Mouse (Mus musculus) thymus, postnatal 36 days (tissue): ENCODE measurements around the gene Itpkb.

Experiments used
- DNase-seq, 2 experiments: peaks; one replicate each; pipeline ENCODE4 v3.0.0; 2022; ENCODE audit warnings: mixed read lengths in 2 of 2

The Itpkb gene

DNA sequence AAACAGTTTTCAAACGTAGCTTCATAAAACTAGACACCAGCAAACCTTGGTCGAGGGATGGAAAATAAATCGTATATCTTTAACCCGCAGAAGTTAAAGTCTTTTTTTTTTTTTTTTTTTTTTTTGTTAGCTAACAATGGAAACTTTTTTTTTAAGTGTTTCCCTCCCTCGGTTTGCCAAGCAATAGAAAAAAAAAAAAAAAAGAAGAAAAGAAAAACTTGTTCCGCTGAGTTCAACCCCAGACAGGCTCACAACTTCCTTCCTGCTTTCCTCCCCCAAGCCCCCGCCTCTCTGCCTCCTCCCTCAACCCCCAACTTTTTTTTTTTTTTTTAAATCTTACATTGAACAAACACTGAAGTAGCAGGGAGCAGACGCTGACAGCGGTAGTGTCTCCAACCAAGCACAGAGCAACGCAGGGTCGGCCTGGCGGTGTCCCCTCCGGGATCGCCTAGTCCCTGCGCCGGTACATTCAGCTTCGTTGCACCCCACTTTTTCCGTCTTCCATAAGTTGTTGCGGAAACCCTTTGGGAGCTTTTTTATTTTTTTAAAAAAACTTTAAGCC lies at the start of gene Itpkb:
TSS of gene Itpkb (plus strand) at position 341 of the 562 bp plus-strand sequence.
- DNase-seq, result peak; percentile 86 to 91

DNA sequence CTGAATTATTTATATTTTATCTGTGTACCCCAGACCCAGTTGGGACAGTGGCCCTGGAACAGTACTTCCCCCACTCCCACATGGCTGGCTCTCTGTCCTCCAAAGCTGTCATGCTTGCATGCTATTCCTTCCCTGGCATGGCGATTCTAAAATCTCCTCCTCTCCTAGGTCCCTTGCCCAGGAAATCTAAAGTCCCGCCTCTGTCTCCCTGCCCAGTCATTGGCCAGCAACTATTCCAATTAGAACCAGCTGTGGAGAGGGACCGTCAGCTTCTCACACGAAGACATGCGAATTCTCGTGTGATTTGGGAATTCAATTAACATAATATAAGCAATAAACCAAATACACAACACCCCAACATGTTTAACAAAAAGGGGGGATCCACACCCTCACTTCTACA lies 47.7 kb upstream of the Itpkb start:
- no peak for DNase-seq

DNA sequence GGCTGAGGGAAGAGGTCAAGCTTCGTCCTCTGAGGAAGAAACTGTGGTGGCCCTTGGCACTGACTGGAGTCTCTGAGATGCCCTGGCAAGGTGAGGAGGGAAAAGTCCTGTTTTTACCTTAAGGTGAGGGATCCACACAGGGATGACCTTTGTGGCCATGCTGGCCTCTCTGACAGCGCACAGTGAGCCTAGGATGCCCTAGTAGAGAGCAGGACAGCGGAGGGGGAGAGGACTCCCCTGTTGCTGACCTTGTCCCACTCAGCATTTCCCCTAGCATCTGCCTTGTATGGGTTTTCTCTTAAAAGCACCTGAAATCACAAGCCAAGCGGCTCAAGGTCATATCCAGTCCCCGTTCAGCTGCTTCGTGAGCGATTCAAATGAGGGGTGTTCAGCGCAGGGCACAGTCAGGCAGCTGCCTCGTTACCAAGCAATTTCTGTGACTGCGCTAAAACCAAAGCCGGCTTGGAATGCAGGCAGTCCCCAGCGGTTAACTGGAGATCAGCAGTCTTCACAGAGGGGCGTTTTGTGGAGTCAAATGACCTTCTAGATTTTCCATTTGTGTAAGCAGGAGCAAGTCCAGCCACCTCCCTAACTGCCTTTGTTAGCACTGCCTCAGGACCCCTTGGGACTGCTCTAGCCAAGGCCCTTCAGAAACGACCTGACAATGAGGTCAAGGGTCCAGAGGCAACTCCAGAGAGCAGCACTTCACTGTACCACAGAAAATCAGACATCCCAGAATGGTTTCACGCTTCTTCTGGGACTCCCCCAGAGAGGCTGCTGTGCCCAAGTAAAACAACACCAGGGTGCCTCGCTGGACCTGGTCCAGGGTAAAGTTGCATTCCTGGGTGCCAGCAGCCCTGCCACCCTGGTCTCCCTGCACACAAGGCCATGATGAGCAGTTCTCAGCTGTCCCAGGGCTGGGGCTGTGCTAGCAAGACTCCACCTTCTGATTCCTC lies 46.2 kb upstream of the Itpkb start:
- DNase-seq, result no peak

DNA sequence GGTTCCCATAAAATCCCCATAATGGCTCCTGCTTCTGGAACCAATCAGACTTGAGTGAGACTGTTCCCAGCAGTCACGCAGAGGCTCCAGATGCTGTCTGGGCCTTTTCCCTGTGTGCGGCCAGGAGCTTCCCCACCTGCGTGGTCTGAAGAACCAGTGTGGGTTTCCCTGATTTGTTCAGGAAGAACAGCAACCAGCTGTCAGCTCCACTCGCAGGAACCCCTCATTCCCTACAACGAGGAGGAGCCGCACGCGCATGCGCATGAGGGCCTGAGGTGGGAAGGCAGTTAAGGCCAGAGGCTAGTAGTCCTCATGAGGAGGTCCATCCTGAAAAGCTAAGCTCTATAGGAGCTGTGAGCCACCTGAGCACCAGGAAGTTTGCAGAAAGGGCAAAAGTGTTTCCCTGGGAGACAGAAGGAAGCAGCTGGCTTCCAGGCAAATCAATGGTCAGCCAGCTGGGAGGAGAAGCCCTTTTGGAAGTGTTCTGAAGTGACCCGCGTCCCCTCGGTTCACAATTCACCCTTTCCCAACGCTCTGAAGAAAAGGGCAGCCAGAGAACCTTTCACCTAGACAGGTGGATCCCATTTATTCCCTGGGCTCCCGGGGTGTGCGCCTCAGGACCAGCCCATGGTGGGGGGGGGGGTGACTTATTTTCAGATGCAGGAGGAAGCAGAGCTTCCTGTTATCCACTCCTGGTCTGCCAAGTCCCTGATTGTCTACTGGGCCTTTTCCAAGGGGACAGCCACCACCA lies 44.0 kb upstream of the Itpkb start:
- no peak for DNase-seq

DNA sequence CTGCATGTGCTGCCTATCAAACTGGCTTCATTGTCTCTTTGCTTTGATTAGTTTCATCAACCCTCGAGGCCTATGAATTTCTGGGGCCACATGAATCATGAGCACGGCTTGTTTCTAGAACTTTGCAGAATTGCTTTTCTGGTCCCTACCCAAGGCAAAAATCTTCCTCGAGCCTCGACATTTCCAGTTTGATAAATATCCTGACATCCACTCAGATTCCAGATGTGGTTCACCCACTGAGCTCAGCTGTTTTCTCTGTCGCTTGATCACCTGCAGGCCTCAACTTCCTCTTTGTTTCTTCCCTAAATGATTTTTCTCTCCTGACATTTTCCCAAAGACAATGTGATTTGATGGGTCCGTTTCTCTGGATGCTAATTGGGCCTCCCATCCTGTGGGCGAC lies 42.1 kb upstream of the Itpkb start:
- no peak for DNase-seq

DNA sequence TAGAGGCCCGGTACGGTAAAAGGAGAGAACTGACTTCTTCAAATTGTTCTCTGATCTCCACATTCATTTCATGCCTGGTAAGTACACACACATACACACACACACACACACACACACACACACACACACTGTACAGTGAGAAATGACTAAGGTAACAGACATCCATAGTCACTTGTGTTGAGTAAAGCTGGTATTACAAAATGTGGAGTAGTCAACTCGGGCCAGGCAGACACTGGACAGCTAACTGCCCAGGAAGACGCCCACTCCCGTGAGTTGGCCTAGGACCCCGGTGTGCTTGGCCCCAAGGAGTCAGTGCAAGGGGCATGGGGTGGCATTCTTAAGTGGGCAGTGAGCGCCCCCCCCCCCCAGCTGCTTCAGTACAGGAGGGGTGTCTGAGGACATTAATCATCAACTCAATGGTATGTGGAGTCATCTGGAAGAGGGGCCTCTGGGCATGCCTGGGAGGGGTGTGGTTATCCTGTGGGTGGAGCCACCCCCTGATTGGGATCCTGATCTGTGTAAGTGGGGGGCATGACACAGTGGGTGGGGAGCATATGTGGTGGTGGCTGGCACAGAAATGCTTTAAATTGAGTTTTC lies 41.3 kb upstream of the Itpkb start:
- no peak for DNase-seq

DNA sequence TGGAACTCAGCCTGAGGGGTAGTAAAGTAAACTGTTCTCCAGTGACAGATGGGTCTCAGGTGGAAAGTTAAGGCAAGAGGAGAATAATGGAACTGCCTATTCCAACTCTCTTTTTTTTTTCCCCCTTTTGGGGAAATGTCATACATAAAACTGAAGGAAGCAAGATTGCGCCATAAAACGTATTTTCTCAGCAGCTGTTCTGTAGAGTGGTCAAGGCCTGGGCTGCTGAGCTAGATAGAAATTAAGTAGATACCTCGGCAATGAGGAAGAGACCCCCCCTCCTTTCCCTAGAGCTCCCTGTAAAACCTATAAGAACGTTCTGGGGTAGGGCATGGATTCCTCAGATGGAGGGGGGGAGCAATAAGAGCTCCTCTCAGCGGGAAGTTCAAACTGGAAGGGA lies 40.5 kb upstream of the Itpkb start:
- no peak for DNase-seq

DNA sequence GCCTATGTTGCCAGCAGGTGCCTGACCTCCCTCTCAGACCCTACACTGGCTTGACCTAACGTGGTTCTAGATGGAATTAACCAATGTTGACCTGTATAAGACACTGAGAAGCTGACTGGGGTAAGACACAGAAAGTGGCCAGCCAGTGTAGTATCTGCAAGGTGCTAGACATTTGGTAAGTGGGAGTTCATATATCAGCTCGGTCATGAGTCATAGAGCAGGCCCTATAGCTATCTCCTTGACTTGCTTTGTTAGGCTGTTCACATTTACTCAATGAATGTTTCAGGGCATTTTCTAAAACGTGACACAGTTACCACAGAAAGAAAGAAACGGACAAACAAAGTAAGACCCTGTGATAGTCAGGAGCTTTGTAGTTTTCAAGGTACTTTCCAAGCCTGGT lies 39.9 kb upstream of the Itpkb start:
- DNase-seq, result no peak

DNA sequence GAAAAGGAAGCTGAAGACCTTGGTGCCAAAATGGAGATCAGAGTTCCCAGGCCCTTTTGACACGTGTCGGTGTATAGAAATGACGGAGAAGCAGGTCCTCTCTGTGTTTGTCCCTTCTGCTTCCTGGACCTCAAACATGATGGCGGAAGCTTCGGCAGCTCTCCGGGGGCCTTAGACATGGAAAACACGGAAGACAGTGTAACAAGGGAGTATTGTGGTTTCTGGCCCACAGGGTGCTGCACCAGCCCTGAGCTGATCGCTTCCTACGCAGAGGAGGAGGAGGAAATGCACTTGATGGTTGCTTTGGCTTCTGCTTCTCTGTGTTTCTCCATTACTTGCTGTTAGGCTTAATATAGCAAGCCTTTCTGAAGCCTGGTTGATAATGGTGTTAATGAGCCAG lies 34.2 kb upstream of the Itpkb start:
- DNase-seq, result peak; percentile 44 to 52

DNA sequence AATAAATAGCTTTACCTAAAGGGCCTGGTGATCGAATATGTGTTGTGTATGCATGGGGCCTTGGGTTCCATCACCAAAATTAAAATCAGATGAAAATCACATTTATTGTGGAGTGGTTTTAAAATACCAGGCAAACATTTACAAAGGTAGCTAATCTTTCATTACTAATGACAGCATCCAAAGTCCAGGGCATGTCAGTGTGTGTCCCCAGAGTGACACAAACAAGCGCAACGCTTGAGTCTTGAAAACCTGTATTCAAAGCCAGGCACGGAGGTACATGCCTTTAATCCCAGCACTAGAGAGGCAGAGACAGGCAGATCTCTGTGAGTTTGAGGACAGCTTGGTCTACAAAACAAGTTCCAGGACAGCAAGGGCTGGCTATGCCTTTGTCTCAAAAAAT lies 30.6 kb upstream of the Itpkb start:
- DNase-seq, result no peak

DNA sequence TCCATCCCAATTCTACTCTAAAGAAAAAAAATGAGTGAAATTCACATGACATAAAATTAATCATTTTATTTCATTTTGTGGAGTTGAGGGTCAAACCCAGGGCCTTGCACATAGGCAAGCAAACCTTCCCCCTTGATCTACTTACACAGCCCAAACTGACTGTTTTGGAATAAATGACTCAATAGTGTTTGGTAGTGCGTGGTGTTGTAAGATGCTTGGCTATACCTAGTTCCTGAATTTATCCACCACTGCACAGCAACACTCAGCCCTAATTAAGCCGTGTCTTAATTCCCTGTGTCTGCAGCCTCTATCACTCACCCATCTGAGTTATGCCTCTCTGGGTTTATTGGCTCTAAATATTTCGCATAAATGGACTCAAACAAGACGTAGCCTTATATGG lies 30.0 kb upstream of the Itpkb start:
- DNase-seq, result no peak

DNA sequence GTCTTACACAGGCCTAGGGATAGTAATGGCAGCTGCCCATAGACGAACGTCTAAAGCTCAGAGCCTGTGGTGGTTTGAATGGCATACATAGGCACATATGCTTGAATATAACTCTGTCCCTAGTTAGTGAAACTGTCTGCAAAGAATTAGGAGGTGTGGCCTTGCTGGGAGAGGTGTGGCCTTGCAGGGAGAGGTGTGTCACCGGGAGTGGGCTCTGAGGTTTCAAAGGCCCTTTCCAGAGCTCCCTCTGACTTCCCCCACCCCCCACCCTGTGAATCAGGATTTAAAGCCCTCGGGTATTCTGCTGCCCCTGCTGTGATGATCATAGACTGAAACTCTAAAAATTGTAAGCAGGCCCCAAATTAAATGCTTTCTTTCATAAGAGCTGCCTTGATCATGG lies 29.3 kb upstream of the Itpkb start:
- no peak for DNase-seq

DNA sequence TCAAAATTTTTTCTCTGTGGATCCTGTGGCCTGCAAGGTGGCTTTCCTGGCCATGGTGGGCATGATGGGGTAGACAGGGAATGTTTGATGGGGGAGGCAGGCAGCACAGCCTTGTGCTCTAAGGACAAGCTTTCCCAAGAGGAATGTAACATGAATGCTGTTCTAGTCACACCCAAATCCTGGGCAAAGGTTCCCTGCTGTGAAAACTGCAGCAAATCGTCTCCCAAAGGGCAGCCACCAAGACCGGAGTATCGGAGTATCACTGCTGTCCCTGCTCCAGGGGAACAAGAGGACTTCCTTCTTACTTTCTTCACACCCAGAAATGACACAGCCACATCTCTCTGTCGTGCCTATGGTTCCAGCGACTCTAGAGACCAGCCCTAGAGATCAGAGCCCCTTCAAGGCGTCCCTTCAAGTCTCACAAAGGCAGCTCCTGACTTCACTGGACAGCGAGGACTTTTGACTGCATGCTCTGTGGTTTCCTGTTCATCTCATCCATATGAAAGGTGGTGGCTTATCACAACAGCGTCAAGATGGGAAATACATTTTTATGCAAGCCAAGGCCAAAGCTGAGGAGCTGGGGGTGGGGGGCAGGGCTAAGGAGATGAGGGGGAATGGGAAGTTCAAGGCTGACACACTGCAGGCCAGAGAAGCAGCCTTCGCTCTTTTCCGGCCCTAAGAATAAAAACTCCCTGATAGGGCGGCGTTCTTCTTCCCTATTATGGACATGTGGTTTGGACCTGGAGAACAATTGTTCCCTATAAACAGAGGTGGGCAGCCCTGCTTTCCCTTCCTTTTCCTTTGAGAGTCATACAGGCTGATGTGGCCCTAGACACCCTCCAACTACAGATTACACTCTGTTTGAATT lies 27.8 kb upstream of the Itpkb start:
- no peak for DNase-seq

DNA sequence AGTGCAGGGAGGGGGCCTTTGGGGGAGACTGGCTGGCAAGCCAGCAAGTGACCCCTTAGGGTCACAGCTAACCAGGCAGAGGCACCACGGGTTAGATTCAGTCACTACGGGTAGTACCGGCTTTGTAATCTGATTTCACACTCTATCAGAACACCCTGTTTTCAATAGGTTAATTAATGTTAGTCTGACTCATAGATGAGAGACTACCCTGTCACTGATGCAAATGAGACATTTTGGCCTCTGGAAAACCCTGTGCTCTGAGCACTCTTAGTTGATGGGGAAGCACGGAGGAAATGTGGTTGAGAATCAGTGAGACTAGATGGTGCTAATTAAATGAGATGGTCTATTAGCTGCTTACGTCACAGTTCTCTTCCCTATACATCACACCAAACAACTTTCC lies 26.7 kb upstream of the Itpkb start:
- no peak for DNase-seq

DNA sequence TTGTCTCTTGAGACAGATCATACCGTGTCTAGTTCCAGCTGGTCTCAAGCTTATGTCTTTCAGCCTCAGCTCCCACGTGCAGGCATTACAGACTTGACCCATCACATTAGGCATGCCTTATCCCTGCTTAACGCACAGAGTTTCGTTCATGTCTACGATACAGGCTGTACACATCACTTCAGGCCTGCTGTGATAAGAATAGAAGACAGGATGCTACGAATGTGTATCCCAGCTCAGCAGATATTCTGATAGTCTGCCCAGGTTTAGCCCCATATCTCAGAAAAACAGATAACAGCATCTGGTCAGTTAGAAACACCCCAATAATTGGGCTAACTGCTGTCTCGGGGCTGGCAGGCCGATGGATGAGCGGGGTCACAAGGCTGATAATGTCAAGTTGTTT lies 23.4 kb upstream of the Itpkb start:
- DNase-seq, result no peak

DNA sequence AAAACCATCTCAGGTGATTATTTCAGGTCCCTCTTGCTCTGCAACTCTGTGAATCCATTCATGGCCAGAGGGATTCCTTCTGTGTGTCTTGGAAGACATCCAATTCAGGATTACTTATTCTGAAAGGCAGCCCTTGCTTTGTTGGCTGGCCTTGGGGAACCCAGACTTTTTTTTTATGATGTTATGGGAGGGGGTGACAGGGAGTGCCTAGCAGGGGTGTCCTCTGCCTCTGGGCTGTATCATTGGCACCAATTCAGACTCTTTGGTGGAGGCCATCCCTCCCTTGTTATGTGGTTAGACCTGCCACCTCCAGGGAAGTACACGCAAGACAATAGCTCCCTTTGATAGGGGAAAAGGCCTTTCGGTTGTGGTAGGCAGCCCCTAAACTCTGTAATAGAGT lies 22.6 kb upstream of the Itpkb start:
- no peak for DNase-seq

DNA sequence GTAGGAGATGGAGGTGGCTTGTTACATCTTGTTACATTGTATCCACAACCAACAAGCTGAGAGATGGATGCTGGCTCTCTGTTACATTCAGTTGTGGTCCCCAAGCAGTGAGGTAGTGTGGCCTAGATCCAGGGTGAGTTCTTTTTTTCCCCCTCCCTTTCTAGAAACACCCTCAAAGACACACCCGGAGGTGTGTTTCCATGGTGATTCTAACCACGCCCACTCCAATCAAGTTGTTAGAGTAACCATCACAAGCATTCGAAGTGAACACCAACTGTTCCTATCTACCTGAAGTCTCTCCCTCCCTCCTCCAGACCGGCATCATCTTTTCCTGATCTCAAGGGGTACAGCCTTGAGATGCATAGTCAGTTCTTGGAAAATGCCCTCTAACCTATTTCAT lies 21.4 kb upstream of the Itpkb start:
- DNase-seq, result no peak

DNA sequence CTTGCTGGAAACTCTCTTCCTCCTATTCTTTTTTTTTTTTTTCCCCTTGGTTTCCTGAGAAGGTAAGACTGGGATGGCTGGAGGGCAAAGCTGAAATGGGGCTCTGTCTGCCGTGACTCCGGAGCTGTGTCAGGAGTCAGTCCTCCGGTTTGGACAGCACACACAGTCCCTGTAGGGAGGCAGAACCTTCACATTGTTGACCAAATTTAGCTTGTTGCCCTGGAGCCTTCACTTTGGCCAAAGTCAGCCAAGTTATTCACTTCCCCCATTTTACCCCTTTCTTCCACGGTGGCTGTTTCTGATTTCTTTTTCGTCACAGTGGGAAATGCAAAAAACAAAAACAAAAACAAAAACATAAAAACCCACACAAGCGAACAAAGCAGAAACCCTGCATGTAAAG lies 18.0 kb upstream of the Itpkb start:
- no peak for DNase-seq

DNA sequence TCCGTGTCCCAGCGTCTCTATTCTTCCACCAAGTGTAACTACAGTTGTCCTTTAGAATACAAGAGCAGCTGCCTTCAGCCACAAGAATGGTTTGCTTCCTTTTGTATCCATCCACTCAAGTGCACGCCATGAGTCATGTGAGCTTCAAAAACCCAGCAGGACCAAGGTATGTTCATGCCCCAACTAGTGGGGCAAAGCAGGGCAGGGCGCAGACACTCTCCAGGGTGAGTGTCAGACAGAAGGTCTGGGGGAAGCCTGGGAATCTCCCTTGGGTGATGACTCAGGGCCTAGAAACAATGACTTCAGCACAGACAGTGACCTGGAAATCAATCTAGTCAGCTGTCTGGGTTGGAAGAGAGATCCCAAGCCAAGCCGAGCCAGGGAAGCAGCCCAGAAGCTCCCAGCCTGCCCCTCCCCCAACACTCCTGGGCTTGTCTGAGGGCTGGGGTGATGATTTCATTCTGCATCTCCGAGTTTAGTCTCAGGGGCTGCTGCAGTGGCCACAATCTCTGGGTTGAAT lies 17.4 kb upstream of the Itpkb start:
- no peak for DNase-seq

DNA sequence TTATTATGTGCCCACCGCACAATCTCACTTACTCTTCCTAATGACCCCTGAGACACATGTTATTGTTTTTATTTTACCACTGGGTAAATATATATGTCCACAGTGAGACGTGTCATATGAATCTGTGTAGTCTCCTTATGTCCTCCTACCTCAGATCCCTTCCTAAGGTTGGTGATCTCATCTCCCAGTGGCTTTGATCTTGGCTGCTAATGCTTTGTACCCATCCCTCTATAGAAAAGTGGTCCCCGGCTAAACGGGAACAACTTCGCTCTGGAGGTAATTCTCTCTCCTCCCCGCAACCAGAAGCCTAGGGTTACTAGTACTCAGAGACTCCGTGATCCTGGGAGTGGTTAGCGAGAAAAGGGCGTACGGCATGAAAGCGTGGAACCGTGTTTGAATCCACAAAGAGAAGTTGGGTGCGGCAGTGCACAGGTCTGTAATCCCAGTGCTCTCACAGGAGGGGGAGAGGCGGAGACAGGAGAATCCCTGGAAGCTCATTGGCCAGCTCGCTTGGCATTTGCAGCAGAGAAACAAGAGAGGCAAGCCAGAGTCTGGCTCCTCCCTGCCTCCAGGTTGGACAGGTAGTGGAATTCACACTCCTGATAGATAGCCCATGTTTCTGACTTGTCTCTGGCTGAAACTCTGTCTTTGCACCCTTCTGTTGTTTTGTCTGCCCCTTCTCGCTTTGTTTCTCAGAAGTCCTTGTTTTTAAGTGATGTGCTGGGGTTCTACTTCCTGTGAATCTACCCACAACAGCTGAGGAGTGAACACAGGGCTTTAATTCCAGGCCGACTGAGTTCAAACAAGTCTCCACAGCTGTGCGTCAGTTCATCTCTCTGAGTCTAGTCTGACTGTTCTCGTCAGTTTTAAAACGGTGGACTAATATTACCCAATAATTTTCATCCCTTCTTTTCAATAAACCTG lies 16.5 kb upstream of the Itpkb start:
- peak; percentile 45 to 57 for DNase-seq

DNA sequence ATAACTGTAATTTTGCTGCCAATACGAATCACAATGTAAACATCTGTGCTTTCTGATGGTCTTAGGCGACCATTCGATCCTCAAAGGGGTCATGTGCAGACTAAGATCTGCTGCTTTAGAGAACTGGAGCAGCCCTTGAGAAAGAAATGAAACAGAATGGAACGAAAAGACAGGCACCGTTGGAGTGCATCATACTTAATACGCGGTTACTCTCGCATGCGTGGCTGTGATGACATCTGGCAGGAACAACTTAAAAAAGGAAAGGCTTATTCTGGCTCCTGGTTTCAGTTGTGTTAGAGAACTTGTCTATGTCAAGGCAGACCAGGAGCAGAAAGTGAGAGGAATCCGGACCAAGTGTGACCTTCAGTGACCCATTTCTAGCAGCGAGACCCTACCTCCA lies 15.6 kb upstream of the Itpkb start:
- DNase-seq, result no peak
